Mouse (Mus musculus) retina, adult 2 months (tissue): ENCODE data around the gene Gm21954.

Experiments used
- DNase-seq: peaks from one replicate; pipeline ENCODE4 v3.0.0-alpha.2; 2012; ENCODE audit warnings: low read depth, low spot score

Gm21954 gene

GRCm38 (mm10) chr3:55419334-55419733 is 52.7 kb downstream of the Gm21954 start:
- no peak for DNase-seq

DNA sequence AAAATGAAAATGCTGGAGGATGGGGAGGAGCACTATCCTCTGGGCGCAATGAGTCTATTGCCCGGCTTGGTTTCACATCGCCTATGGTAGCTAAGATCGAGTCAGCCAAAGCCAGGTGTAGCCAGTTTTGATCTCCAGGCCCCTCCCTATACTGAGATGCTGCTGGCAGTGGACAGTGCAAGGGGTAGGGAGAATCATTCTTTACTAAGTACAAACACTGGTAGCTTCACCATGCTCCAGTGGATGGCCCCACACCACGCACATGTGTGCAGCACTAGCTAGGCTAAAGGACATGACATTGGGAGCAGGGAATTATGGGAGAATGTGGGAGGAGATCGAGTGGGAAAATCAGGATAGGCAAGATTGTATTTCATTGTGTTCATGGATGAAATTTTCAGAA is 53.2 kb downstream of the Gm21954 start:
- no peak for DNase-seq

DNA sequence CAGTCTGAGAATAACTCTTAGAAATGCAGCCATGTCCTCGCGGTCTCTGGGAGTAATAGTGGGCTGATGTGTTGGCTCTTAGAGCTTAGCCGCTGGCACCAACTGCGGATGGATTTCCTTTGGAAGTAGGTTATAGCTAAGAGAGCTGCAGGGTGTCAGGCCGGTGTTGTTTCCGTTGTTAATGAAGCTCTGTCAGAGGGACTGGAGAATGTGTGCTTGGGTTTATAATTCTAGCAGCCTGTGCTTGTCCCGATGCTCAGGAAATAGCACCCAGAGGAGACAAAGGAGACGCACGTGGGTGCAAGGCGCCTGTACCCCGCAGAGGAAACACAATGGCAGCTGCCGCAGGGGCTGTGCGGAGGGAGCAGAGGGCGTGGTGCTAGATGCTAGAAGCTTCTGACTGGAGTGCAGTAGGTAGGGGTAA is 56.5 kb downstream of the Gm21954 start:
- no peak for DNase-seq
